Mouse (Mus musculus) lung, embryonic 15.5 days (tissue): Measurements from ENCODE around the gene 2900011O08Rik. TPM values are rescaled to one million over a fixed set of nuclear protein-coding genes. Genes with fewer than 3 reads are reported as not detected.

Source experiments
- ATAC-seq: fragments of 200-750 bp; cut with Nextera tagmentation; 2 replicates; pipeline ENCODE4 v1.8.0; 2017; ENCODE audit warnings: moderate number of reproducible peaks, borderline replicate concordance; ENCODE audit not compliant: low FRiP score, low TSS enrichment; ENCODE audit errors: extremely low read depth
- H3K27ac ChIP-seq: fragments of 300-500 bp; sonication (generic); 2 replicates; pipeline ENCODE4 v1.5.1; 2015; ENCODE audit warnings: moderate library complexity, mild to moderate bottlenecking, inconsistent platforms
- H3K27me3 ChIP-seq: fragments of 300-500 bp; sonication (generic); 2 replicates; pipeline ENCODE4 v1.6.1; 2015; ENCODE audit warnings: inconsistent platforms
- H3K36me3 ChIP-seq: fragments of 300-500 bp; sonication (generic); 2 replicates; pipeline ENCODE4 v1.6.1; 2015; ENCODE audit warnings: inconsistent platforms
- H3K4me1 ChIP-seq: fragments of 300-500 bp; sonication (generic); 2 replicates; pipeline ENCODE4 v1.6.1; 2015; ENCODE audit warnings: inconsistent platforms
- H3K4me2 ChIP-seq: fragments of 300-500 bp; sonication (generic); 2 replicates; pipeline ENCODE4 v1.6.1; 2015; ENCODE audit warnings: inconsistent platforms, mild to moderate bottlenecking, moderate library complexity
- H3K4me3 ChIP-seq: fragments of 300-500 bp; sonication (generic); 2 replicates; pipeline ENCODE4 v1.5.1; 2015; ENCODE audit warnings: mild to moderate bottlenecking, inconsistent platforms
- H3K9ac ChIP-seq: fragments of 300-500 bp; sonication (generic); 2 replicates; pipeline ENCODE4 v1.6.1; 2015; ENCODE audit warnings: inconsistent platforms
- H3K9me3 ChIP-seq: fragments of 300-500 bp; sonication (generic); 2 replicates; pipeline ENCODE4 v1.6.1; 2016; ENCODE audit warnings: inconsistent platforms
- WGBS: fragments of 180-500 bp; shearing (Covaris S2); methylation state at CpG from one replicate; pipeline ENCODE4 v1.1.7; 2015; 5-methylcytosine and 5-hydroxymethylcytosine counted together
- polyA plus RNA-seq: library from polyadenylated mRNA; unstranded; fragments of >200 nt; fragmentation: Nextera tagmentation; extraction: Ambion mirVana; gene quantifications from 2 replicates; pipeline ENCODE4 v1.2.1, GENCODE M21; 2015

The 2900011O08Rik gene
- polyA plus RNA-seq, 1 experiment from 2014 or later, result 0.59 TPM

GRCm38 (mm10) chr16:14008081-14008480 is 21.7 kb downstream of the 2900011O08Rik start:
- Histone ChIP-seq H3K9me3 (no peaks in the 10 kb centered on the region), H3K9ac (no peak overlapping the region), H3K36me3 (no peaks in the 10 kb centered on the region), H3K4me2 (no peak overlapping the region), H3K4me1 (0 out of 2 replicates have a peak, but pooled peaks cover 3% of the 10 kb centered on the region), H3K27me3 (no peaks in the 10 kb centered on the region), H3K4me3 (no peak overlapping the region), H3K27ac (no peak overlapping the region)
- 62% methylated on average over 2 of the region's 2 CpGs for WGBS
- no peak for ATAC-seq

- no peak overlapping the region for H3K27ac ChIP-seq
These were observed 22.3 kb downstream of the 2900011O08Rik start for GRCm38 (mm10) chr16:14008708-14009107.

GRCm38 (mm10) chr16:14009966-14010365 is 23.6 kb downstream of the 2900011O08Rik start:
- Histone ChIP-seq H3K27me3 (no peaks in the 10 kb centered on the region), H3K9me3 (no peaks in the 10 kb centered on the region), H3K4me3 (no peak overlapping the region), H3K4me1 (no peaks in the 10 kb centered on the region), H3K9ac (no peak overlapping the region), H3K36me3 (no peaks in the 10 kb centered on the region), H3K4me2 (no peak overlapping the region), H3K27ac (no peak overlapping the region)
- ATAC-seq, result no peak
- 85% methylated on average over 4 of the region's 4 CpGs for WGBS

More at GRCm38 (mm10) chr16:14008708-14009107, 22.3 kb downstream of the 2900011O08Rik start:
- H3K36me3 ChIP-seq, result no peaks in the 10 kb centered on the region
- H3K27me3 ChIP-seq, result no peaks in the 10 kb centered on the region
- no peak for ATAC-seq
- H3K9me3 ChIP-seq, result no peaks in the 10 kb centered on the region
- H3K9ac ChIP-seq, result no peak overlapping the region
- no peak overlapping the region for H3K4me2 ChIP-seq
- 0 out of 2 replicates have a peak, but pooled peaks cover 1% of the 10 kb centered on the region for H3K4me1 ChIP-seq
- H3K4me3 ChIP-seq, result no peak overlapping the region

GRCm38 (mm10) chr16:14017306-14017705 is 30.9 kb downstream of the 2900011O08Rik start:
- Histone ChIP-seq H3K36me3 (no peaks in the 10 kb centered on the region), H3K9me3 (no peaks in the 10 kb centered on the region), H3K27me3 (no peaks in the 10 kb centered on the region), H3K4me1 (no peaks in the 10 kb centered on the region), H3K9ac (no peak overlapping the region), H3K4me3 (no peak overlapping the region), H3K4me2 (no peak overlapping the region), H3K27ac (no peak overlapping the region)
- WGBS, result 76% methylated on average over 8 of the region's 8 CpGs
- no peak for ATAC-seq

GRCm38 (mm10) chr16:14021166-14021822 is 34.9 kb downstream of the 2900011O08Rik start:
- Histone ChIP-seq H3K4me1 (no peaks in the 10 kb centered on the region), H3K27ac (no peak overlapping the region), H3K36me3 (no peaks in the 10 kb centered on the region), H3K4me3 (no peak overlapping the region), H3K9ac (no peak overlapping the region), H3K9me3 (no peaks in the 10 kb centered on the region), H3K4me2 (no peak overlapping the region), H3K27me3 (no peaks in the 10 kb centered on the region)
- whole genome bisulfite sequencing, result 52% methylated on average over 3 of the region's 3 CpGs
- no peak for ATAC-seq

GRCm38 (mm10) chr16:14025091-14025990 is 38.9 kb downstream of the 2900011O08Rik start:
- Histone ChIP-seq H3K4me2 (no peak overlapping the region), H3K9me3 (no peaks in the 10 kb centered on the region), H3K4me3 (no peak overlapping the region), H3K27ac (no peak overlapping the region), H3K27me3 (no peaks in the 10 kb centered on the region), H3K4me1 (no peaks in the 10 kb centered on the region), H3K36me3 (no peaks in the 10 kb centered on the region), H3K9ac (no peak overlapping the region)
- WGBS, result 64% methylated on average over 2 of the region's 2 CpGs
- no peak for ATAC-seq

- no peak for ATAC-seq
- Histone ChIP-seq H3K9ac (no peak overlapping the region), H3K4me2 (no peak overlapping the region), H3K4me3 (no peak overlapping the region), H3K36me3 (no peaks in the 10 kb centered on the region), H3K27me3 (no peaks in the 10 kb centered on the region), H3K4me1 (no peaks in the 10 kb centered on the region), H3K9me3 (no peaks in the 10 kb centered on the region), H3K27ac (no peak overlapping the region)
- WGBS, result 56% methylated on average over 2 of the region's 2 CpGs
These were observed 42.7 kb downstream of the 2900011O08Rik start for GRCm38 (mm10) chr16:14029072-14029471.

- no peaks in the 10 kb centered on the region for H3K4me1 ChIP-seq
- no peak overlapping the region for H3K27ac ChIP-seq
- no peak overlapping the region for H3K4me3 ChIP-seq
- ATAC-seq, result no peak
- no peaks in the 10 kb centered on the region for H3K27me3 ChIP-seq
- H3K4me2 ChIP-seq, result no peak overlapping the region
- no peak overlapping the region for H3K9ac ChIP-seq
- WGBS, result 72% methylated on average over 2 of the region's 2 CpGs
- H3K9me3 ChIP-seq, result no peaks in the 10 kb centered on the region
- no peaks in the 10 kb centered on the region for H3K36me3 ChIP-seq
These were observed 43.4 kb downstream of the 2900011O08Rik start for GRCm38 (mm10) chr16:14029851-14030250.

GRCm38 (mm10) chr16:14030650-14031049 is 44.2 kb downstream of the 2900011O08Rik start:
- 78% methylated on average over 4 of the region's 4 CpGs for WGBS

GRCm38 (mm10) chr16:14033076-14033475 is 46.7 kb downstream of the 2900011O08Rik start:
- Histone ChIP-seq H3K4me2 (no peak overlapping the region), H3K4me3 (no peak overlapping the region), H3K27ac (no peak overlapping the region), H3K9me3 (no peaks in the 10 kb centered on the region), H3K36me3 (no peaks in the 10 kb centered on the region), H3K4me1 (no peaks in the 10 kb centered on the region), H3K9ac (no peak overlapping the region), H3K27me3 (no peaks in the 10 kb centered on the region)
- no peak for ATAC-seq
- WGBS, result 60% methylated on average over 4 of the region's 4 CpGs

More at GRCm38 (mm10) chr16:14030650-14031049, 44.2 kb downstream of the 2900011O08Rik start:
- H3K4me3 ChIP-seq, result no peak overlapping the region
- no peaks in the 10 kb centered on the region for H3K27me3 ChIP-seq
- H3K27ac ChIP-seq, result no peak overlapping the region
- no peaks in the 10 kb centered on the region for H3K4me1 ChIP-seq
- H3K4me2 ChIP-seq, result no peak overlapping the region
- no peaks in the 10 kb centered on the region for H3K9me3 ChIP-seq
- ATAC-seq, result no peak
- no peaks in the 10 kb centered on the region for H3K36me3 ChIP-seq
- no peak overlapping the region for H3K9ac ChIP-seq

GRCm38 (mm10) chr16:14042421-14042820 is 56.0 kb downstream of the 2900011O08Rik start:
- ATAC-seq, result no peak
- WGBS, result 84% methylated on average over 2 of the region's 2 CpGs
- Histone ChIP-seq H3K27me3 (no peaks in the 10 kb centered on the region), H3K4me2 (no peak overlapping the region), H3K9ac (no peak overlapping the region), H3K27ac (no peak overlapping the region), H3K4me3 (no peak overlapping the region), H3K9me3 (no peaks in the 10 kb centered on the region), H3K4me1 (no peaks in the 10 kb centered on the region), H3K36me3 (no peaks in the 10 kb centered on the region)

GRCm38 (mm10) chr16:14044695-14045094 is 58.3 kb downstream of the 2900011O08Rik start:
- no peak for ATAC-seq
- Histone ChIP-seq H3K9ac (no peak overlapping the region), H3K4me3 (no peak overlapping the region), H3K4me2 (no peak overlapping the region), H3K36me3 (no peaks in the 10 kb centered on the region), H3K9me3 (no peaks in the 10 kb centered on the region), H3K27ac (no peak overlapping the region), H3K27me3 (no peaks in the 10 kb centered on the region), H3K4me1 (no peaks in the 10 kb centered on the region)
- WGBS, result 78% methylated on average over 8 of the region's 8 CpGs
